Mouse (Mus musculus) limb, embryonic 12.5 days (tissue): ENCODE results near the gene Coa6. TPM values are rescaled to one million over a fixed set of nuclear protein-coding genes. Genes with fewer than 3 reads are reported as not detected.

Experiments used
- ATAC-seq: fragments of 200-750 bp; cut with Nextera tagmentation; 2 replicates; pipeline ENCODE4 v1.8.0; 2017; ENCODE audit warnings: low read depth, moderate TSS enrichment; ENCODE audit not compliant: insufficient number of reproducible peaks, insufficient read depth, low FRiP score, low TSS enrichment
- H3K27ac ChIP-seq: fragments of 300-500 bp; sonication (generic); 2 replicates; pipeline ENCODE4 v1.5.1; 2016; ENCODE audit warnings: mild to moderate bottlenecking, moderate library complexity
- H3K27me3 ChIP-seq: fragments of 300-500 bp; sonication (generic); 2 replicates; pipeline ENCODE4 v1.6.1; 2016; ENCODE audit warnings: mild to moderate bottlenecking, moderate library complexity
- H3K36me3 ChIP-seq: fragments of 300-500 bp; sonication (generic); 2 replicates; pipeline ENCODE4 v1.6.1; 2016; ENCODE audit warnings: mild to moderate bottlenecking, moderate library complexity
- H3K4me1 ChIP-seq: fragments of 300-500 bp; sonication (generic); replicated peaks from 2 replicates; pipeline ENCODE4 v1.6.1; 2016
- H3K4me2 ChIP-seq: fragments of 300-500 bp; sonication (generic); 2 replicates; pipeline ENCODE4 v1.6.1; 2016; ENCODE audit warnings: mild to moderate bottlenecking, moderate library complexity
- H3K4me3 ChIP-seq: fragments of 300-500 bp; sonication (generic); replicated peaks from 2 replicates; pipeline ENCODE4 v1.5.1; 2016; ENCODE audit warnings: mild to moderate bottlenecking
- H3K9ac ChIP-seq: fragments of 300-500 bp; sonication (generic); replicated peaks from 2 replicates; pipeline ENCODE4 v1.6.1; 2016; ENCODE audit warnings: mild to moderate bottlenecking, moderate library complexity
- H3K9me3 ChIP-seq: fragments of 300-500 bp; sonication (generic); 2 replicates; pipeline ENCODE4 v1.6.1; 2016; ENCODE audit warnings: mild to moderate bottlenecking, moderate library complexity
- WGBS: fragments of 180-500 bp; shearing (Covaris S2); methylation state at CpG from one replicate; pipeline ENCODE4 v1.1.7; 2016; 5-methylcytosine and 5-hydroxymethylcytosine counted together
- polyA plus RNA-seq: library from polyadenylated mRNA; unstranded; fragments of >200 nt; fragmentation: Nextera tagmentation; extraction: Ambion mirVana; gene quantifications from 2 replicates; pipeline ENCODE4 v1.2.1, GENCODE M21; 2016

The Coa6 gene
- polyA plus RNA-seq, 1 experiment from 2014 or later, result 49.2 TPM

GRCm38 (mm10) chr8:126405030-126405429 lies 17.3 kb upstream of the Coa6 start:
- Histone ChIP-seq H3K9me3 (no peaks in the 10 kb centered on the region), H3K27ac (no peak overlapping the region), H3K9ac (no peak overlapping the region), H3K4me2 (no peak overlapping the region), H3K4me3 (no peak overlapping the region), H3K4me1 (no peaks in the 10 kb centered on the region), H3K27me3 (no peaks in the 10 kb centered on the region), H3K36me3 (no peaks in the 10 kb centered on the region)
- 80% methylated on average over 4 of the region's 4 CpGs for WGBS
- no peak for ATAC-seq

DNA sequence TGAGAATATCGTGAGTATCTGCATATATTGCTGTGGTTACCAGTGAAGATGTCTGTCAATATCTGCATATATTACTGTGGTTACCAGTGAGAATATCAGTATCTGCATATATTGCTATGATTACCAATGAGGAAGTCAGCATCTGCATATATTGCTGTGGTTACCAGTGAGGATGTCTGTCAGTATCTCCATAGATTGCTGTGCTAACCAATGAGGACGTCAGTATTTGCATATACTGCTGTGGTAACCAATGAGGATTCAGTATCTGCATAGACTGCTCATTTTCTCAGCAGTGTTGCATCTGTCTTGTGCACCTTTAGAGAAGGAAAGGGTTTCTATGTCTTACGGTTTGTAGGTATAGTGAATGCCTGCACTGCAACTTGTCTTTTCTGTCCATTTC lies 1.5 kb upstream of the Coa6 start:
- WGBS, result 77% methylated on average over 3 of the region's 3 CpGs
- Histone ChIP-seq H3K36me3 (peaks cover 2% of the 10 kb centered on the region), H3K4me2 (no peak overlapping the region), H3K4me3 (no peak overlapping the region), H3K27ac (no peak overlapping the region), H3K27me3 (no peaks in the 10 kb centered on the region), H3K9ac (no peak overlapping the region), H3K9me3 (no peaks in the 10 kb centered on the region), H3K4me1 (peaks cover 10% of the 10 kb centered on the region)
- no peak for ATAC-seq

DNA sequence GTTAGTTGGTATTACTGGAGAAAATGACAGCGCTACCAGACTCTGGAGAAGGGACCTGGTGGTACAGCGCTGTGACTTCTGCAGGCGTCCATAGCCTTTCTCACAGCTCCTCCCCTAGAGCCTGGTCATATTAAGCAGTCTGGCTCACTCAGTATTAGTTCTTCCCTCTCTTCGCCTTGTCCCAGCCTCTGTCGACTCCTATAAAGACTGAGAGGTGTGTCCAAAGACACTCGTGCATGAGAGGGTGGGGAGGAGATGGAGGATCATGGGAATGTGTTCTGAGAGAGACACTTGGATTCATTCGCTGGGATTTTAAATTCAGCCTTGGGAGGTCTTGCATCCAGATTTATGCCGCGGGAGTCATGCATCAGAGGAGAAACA lies 595 bp downstream of the Coa6 start:
- H3K9ac ChIP-seq, result peak overlapping the region; percentile 75

GRCm38 (mm10) chr8:126424163-126424562 lies 1.8 kb downstream of the Coa6 start:
- no peak overlapping the region for H3K27ac ChIP-seq
- peaks cover 35% of the 10 kb centered on the region for H3K36me3 ChIP-seq
- ATAC-seq, result no peak
- H3K9me3 ChIP-seq, result no peaks in the 10 kb centered on the region
- WGBS, result 91% methylated on average over 4 of the region's 4 CpGs
- H3K4me3 ChIP-seq, result no peak overlapping the region
- H3K27me3 ChIP-seq, result no peaks in the 10 kb centered on the region
- H3K9ac ChIP-seq, result no peak overlapping the region; the same call in 1 of the 2 replicates
- H3K4me2 ChIP-seq, result no peak overlapping the region
- H3K4me1 ChIP-seq, result peaks cover 10% of the 10 kb centered on the region

More for the DNA sequence above, 595 bp downstream of the Coa6 start:
- peaks cover 10% of the 10 kb centered on the region for H3K4me1 ChIP-seq
- peaks cover 23% of the 10 kb centered on the region for H3K36me3 ChIP-seq
- peak overlapping the region; percentile 72 for H3K4me2 ChIP-seq
- WGBS, result 11% methylated on average over 9 of the region's 9 CpGs
- H3K9me3 ChIP-seq, result no peaks in the 10 kb centered on the region
- ATAC-seq, result peak; percentile 63
- H3K27ac ChIP-seq, result peak overlapping the region; percentile 64
- no peaks in the 10 kb centered on the region for H3K27me3 ChIP-seq
- peak overlapping the region; percentile 80 for H3K4me3 ChIP-seq

GRCm38 (mm10) chr8:126424946-126425345 lies 2.6 kb downstream of the Coa6 start:
- no peak overlapping the region for H3K9ac ChIP-seq
- no peak overlapping the region for H3K27ac ChIP-seq
- ATAC-seq, result no peak
- H3K27me3 ChIP-seq, result no peaks in the 10 kb centered on the region
- WGBS, result 82% methylated on average over 1 of the region's 1 CpGs
- H3K4me1 ChIP-seq, result peaks cover 10% of the 10 kb centered on the region
- H3K9me3 ChIP-seq, result no peaks in the 10 kb centered on the region
- no peak overlapping the region for H3K4me3 ChIP-seq
- no peak overlapping the region for H3K4me2 ChIP-seq
- H3K36me3 ChIP-seq, result peaks cover 43% of the 10 kb centered on the region

DNA sequence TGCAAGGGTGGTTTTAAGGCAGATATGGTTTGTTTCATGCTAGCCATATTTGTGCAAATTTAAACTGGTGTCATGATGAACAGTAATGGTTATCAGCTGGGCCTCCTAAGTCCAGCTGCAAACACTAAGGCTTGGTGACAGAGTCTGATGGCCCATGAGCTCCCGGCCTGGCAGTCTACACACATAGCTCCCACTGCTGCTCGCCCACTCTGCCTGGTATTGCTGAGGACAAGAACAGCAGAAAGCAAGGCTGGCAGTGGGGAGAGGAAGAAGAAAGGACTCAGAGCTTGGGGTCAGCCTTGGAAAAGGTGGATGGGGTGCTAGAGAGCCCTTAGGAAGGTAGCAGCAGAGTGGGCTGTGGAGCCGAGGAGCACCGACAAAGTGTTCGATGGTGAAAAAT lies 7.3 kb downstream of the Coa6 start:
- Histone ChIP-seq H3K9ac (no peak overlapping the region), H3K9me3 (no peaks in the 10 kb centered on the region), H3K27ac (no peak overlapping the region), H3K4me3 (no peak overlapping the region), H3K36me3 (peaks cover 81% of the 10 kb centered on the region), H3K4me2 (no peak overlapping the region), H3K4me1 (no peaks in the 10 kb centered on the region), H3K27me3 (no peaks in the 10 kb centered on the region)
- no peak for ATAC-seq
- 91% methylated on average over 5 of the region's 5 CpGs for WGBS

GRCm38 (mm10) chr8:126433827-126434226 lies 11.5 kb downstream of the Coa6 start:
- no peak overlapping the region for H3K4me3 ChIP-seq
- no peak overlapping the region for H3K4me2 ChIP-seq
- H3K36me3 ChIP-seq, result peaks cover 82% of the 10 kb centered on the region
- H3K27ac ChIP-seq, result no peak overlapping the region
- H3K27me3 ChIP-seq, result no peaks in the 10 kb centered on the region
- H3K4me1 ChIP-seq, result no peaks in the 10 kb centered on the region
- H3K9ac ChIP-seq, result no peak overlapping the region
- no peaks in the 10 kb centered on the region for H3K9me3 ChIP-seq
- no peak for ATAC-seq
- 81% methylated on average over 7 of the region's 7 CpGs for WGBS

- Histone ChIP-seq H3K4me2 (no peak overlapping the region), H3K27me3 (no peaks in the 10 kb centered on the region), H3K4me3 (no peak overlapping the region), H3K9ac (no peak overlapping the region), H3K27ac (no peak overlapping the region), H3K36me3 (peaks cover 60% of the 10 kb centered on the region), H3K4me1 (no peaks in the 10 kb centered on the region), H3K9me3 (no peaks in the 10 kb centered on the region)
- 67% methylated on average over 2 of the region's 2 CpGs for WGBS
- no peak for ATAC-seq
These were observed 16.6 kb downstream of the Coa6 start for GRCm38 (mm10) chr8:126438937-126439336.

DNA sequence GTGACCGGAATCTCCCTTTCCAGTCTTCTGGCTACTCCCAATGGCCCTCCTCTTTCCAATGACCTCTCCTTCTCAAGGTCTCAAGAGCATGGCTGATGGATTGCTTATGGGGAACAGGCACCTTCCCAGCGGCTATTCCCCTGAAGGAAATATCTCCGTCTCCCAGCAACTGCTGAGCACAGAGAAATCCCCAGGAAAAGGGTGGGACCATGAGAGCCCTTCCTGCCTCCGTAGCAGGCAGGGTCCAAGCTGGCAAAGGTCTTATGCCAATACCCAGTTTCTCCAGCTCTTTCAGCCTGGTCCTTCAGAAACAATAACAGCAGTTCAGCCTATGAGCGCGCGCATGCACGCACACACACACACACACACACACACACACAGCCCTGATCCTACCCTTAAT lies 28.8 kb downstream of the Coa6 start:
- ATAC-seq, result no peak
- WGBS, result 92% methylated on average over 8 of the region's 8 CpGs
- no peaks in the 10 kb centered on the region for H3K27me3 ChIP-seq
- H3K4me1 ChIP-seq, result no peaks in the 10 kb centered on the region
- no peak overlapping the region for H3K4me3 ChIP-seq
- no peak overlapping the region for H3K9ac ChIP-seq
- H3K27ac ChIP-seq, result no peak overlapping the region
- H3K4me2 ChIP-seq, result no peak overlapping the region
- peaks cover 87% of the 10 kb centered on the region for H3K36me3 ChIP-seq
- H3K9me3 ChIP-seq, result no peaks in the 10 kb centered on the region

DNA sequence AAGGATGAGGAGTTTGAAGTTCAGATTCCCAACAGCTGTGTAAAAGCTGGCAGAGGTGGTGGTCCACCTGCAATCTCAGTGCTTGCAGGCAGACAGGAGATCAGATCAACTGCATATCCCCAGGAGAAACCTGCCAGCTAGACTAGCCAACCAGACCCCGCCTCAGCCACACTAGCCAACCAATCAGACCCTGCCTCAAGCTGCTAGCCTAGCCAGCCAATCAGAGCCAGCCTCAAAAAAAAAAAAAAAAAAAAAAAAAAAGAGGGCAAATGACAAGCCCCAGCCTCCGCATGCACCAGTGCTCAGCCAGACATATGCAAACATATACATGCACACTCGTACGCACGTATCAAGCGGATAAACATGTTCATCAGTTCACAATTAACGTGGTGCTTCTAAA lies 33.1 kb downstream of the Coa6 start:
- no peaks in the 10 kb centered on the region for H3K9me3 ChIP-seq
- peaks cover 75% of the 10 kb centered on the region for H3K36me3 ChIP-seq
- ATAC-seq, result no peak
- no peak overlapping the region for H3K9ac ChIP-seq
- H3K27ac ChIP-seq, result no peak overlapping the region
- 82% methylated on average over 7 of the region's 7 CpGs for WGBS
- H3K4me1 ChIP-seq, result no peaks in the 10 kb centered on the region
- H3K4me2 ChIP-seq, result no peak overlapping the region
- H3K27me3 ChIP-seq, result no peaks in the 10 kb centered on the region
- no peak overlapping the region for H3K4me3 ChIP-seq

- H3K27me3 ChIP-seq, result no peaks in the 10 kb centered on the region
- no peak overlapping the region for H3K4me2 ChIP-seq
- no peak overlapping the region for H3K27ac ChIP-seq
- H3K4me1 ChIP-seq, result no peaks in the 10 kb centered on the region
- H3K4me3 ChIP-seq, result no peak overlapping the region
- 52% methylated on average over 3 of the region's 3 CpGs for WGBS
- ATAC-seq, result no peak
- H3K36me3 ChIP-seq, result peaks cover 65% of the 10 kb centered on the region
- no peak overlapping the region for H3K9ac ChIP-seq
- H3K9me3 ChIP-seq, result no peaks in the 10 kb centered on the region
These were observed 38.0 kb downstream of the Coa6 start for GRCm38 (mm10) chr8:126460274-126460673.

GRCm38 (mm10) chr8:126461735-126462134 lies 39.4 kb downstream of the Coa6 start:
- H3K4me1 ChIP-seq, result no peaks in the 10 kb centered on the region
- H3K4me3 ChIP-seq, result no peak overlapping the region
- H3K9ac ChIP-seq, result no peak overlapping the region
- ATAC-seq, result no peak
- H3K4me2 ChIP-seq, result no peak overlapping the region
- peaks cover 63% of the 10 kb centered on the region for H3K36me3 ChIP-seq
- 80% methylated on average over 7 of the region's 7 CpGs for WGBS
- no peaks in the 10 kb centered on the region for H3K27me3 ChIP-seq
- H3K27ac ChIP-seq, result no peak overlapping the region
- no peaks in the 10 kb centered on the region for H3K9me3 ChIP-seq
